ENCODE assay signal across 35 mouse cellular contexts in the genomic region with DNA sequence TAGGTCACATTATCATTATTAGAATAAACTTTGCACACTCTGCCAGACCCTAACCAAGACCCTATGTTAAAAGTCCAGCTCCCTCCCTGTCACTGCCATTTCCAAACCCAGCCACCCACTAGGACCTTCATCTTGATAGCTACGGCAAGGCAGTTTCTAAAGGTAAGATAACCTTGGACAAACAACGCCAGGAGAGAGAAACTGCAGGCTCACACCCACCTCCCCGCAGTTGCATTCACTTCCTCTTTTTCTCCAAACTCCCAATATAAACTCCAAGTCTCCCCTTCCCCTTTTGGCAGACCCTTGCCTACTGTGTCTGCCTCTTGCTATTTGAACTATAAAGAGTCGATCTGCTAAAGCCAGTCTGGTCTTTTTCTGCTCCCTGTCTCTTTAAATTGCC. TPM values are rescaled to one million over a fixed set of nuclear protein-coding genes. Genes with fewer than 3 reads are reported as not detected.
DNase-seq lines count a peak whose midpoint lies in the region; ATAC-seq and TF ChIP-seq lines count a peak whose summit lies in the region.
"Had no signal": no experiment of that assay in that cellular context is flagged by ENCODE, and none has a peak within 500 bp of the region (broad histone marks: within the 10 kb centered on the region; RNA-seq: fewer than 3 reads in every experiment).

No protein-coding gene starts in this region.

- H3K79me2 ChIP-seq in MEL (ENCODE audit: control insufficient read depth, insufficient read depth, low read length, poor library complexity): no peaks in the 10 kb centered on the region

- no peak for TF ChIP-seq POLR2A in MEL (IDR thresholded peaks at IDR 0.05; ENCODE audit: control insufficient read depth in 1 of 2, insufficient read depth in 1 of 2, low read depth in 1 of 2, low read length in 2 of 2, poor library complexity in 1 of 2)

- no peak for TF ChIP-seq CTCF in intestine, postnatal 0 days (IDR thresholded peaks at IDR 0.05; ENCODE audit: low read depth)
- no peak for TF ChIP-seq CTCF in MEL (IDR thresholded peaks at IDR 0.05 in 2 of 3, conservative IDR thresholded peaks at IDR 0.05 in 1 of 3; ENCODE audit: control insufficient read depth in 1 of 3, insufficient read depth in 1 of 3, low read depth in 2 of 3, low read length in 3 of 3, poor library complexity in 1 of 3, severe bottlenecking in 1 of 3)

- H3K36me3 ChIP-seq in intestine, embryonic 15.5 days: no peaks in the 10 kb centered on the region
- no peaks in the 10 kb centered on the region for H3K36me3 ChIP-seq in intestine, postnatal 0 days (ENCODE audit: control insufficient read depth, insufficient read depth)
- peaks cover 0 to 13% of the 10 kb centered on the region in 2 experiments; a peak in 2 of 4 replicates for H3K36me3 ChIP-seq in MEL (ENCODE audit: control insufficient read depth in 1 of 2, insufficient read depth in 2 of 2, low read length in 2 of 2)
- H3K36me3 ChIP-seq: embryonic facial prominence, embryonic 12.5 days; forebrain, embryonic 15.5 days; heart, embryonic 15.5 days; hindbrain, embryonic 15.5 days; limb, embryonic 12.5 days; liver, embryonic 13.5 days; midbrain, embryonic 12.5 days; neural tube, embryonic 12.5 days had no signal

- H3K9me3 ChIP-seq in intestine, embryonic 15.5 days: no peaks in the 10 kb centered on the region
- H3K9me3 ChIP-seq in intestine, postnatal 0 days (ENCODE audit: control insufficient read depth): no peaks in the 10 kb centered on the region
- no peaks in the 10 kb centered on the region for H3K9me3 ChIP-seq in MEL (replicated peaks; ENCODE audit: insufficient read depth, low read length)
- H3K9me3 ChIP-seq: embryonic facial prominence, embryonic 12.5 days; forebrain, embryonic 15.5 days; heart, embryonic 15.5 days; liver, embryonic 13.5 days had no signal

- H3K4me1 ChIP-seq in intestine, embryonic 15.5 days (replicated peaks): no peaks in the 10 kb centered on the region
- no peaks in the 10 kb centered on the region for H3K4me1 ChIP-seq in intestine, postnatal 0 days (replicated peaks; ENCODE audit: control insufficient read depth, insufficient read depth, low read length)
- H3K4me1 ChIP-seq in MEL (ENCODE audit: control insufficient read depth in 1 of 2, insufficient read depth in 2 of 2, low read length in 2 of 2): peaks cover 10 to 19% of the 10 kb centered on the region in 2 experiments
- H3K4me1 ChIP-seq: embryonic facial prominence, embryonic 12.5 days; forebrain, embryonic 15.5 days; heart, embryonic 15.5 days; hindbrain, embryonic 15.5 days; limb, embryonic 12.5 days; midbrain, embryonic 12.5 days; neural tube, embryonic 12.5 days had no signal

- no peaks in the 10 kb centered on the region for H3K27me3 ChIP-seq in intestine, embryonic 15.5 days (replicated peaks)
- H3K27me3 ChIP-seq in intestine, postnatal 0 days (replicated peaks; ENCODE audit: control insufficient read depth, insufficient read depth, low read length): no peaks in the 10 kb centered on the region
- no peaks in the 10 kb centered on the region for H3K27me3 ChIP-seq in MEL (ENCODE audit: control insufficient read depth in 1 of 2, insufficient read depth in 2 of 2, low read length in 2 of 2)
- H3K27me3 ChIP-seq: embryonic facial prominence, embryonic 12.5 days; forebrain, embryonic 15.5 days; heart, embryonic 15.5 days; hindbrain, embryonic 15.5 days; limb, embryonic 12.5 days; liver, embryonic 13.5 days; midbrain, embryonic 12.5 days; neural tube, embryonic 12.5 days had no signal

- TF ChIP-seq RAD21 in MEL (IDR thresholded peaks at IDR 0.05; ENCODE audit: low read depth, low read length): no peak

- H3K4me2 ChIP-seq in intestine, embryonic 15.5 days (replicated peaks): no peak overlapping the region
- H3K4me2 ChIP-seq in intestine, postnatal 0 days (replicated peaks; ENCODE audit: low read depth): no peak overlapping the region
- H3K4me2 ChIP-seq: embryonic facial prominence, embryonic 12.5 days; forebrain, embryonic 15.5 days; heart, embryonic 15.5 days; hindbrain, embryonic 15.5 days; limb, embryonic 12.5 days; liver, embryonic 13.5 days; lung, embryonic 14.5 days; midbrain, embryonic 12.5 days; neural tube, embryonic 12.5 days had no signal

- DNase-seq in MEL (ENCODE audit: low read depth, low spot score): peak; percentile 83
- DNase-seq in ovary, postnatal 10 days (ENCODE audit: low spot score): no peak
- DNase-seq: adrenal gland, postnatal 10 days; cerebellum, adult 11 months; cerebellum, adult 9-10 months; cerebellum, postnatal 36 days; embryo, embryonic 11 days; gastrocnemius, adult 2 months; gastrocnemius, postnatal 36 days; kidney, adult 9 months; kidney, postnatal 14 days; liver, embryonic 13.5 days; lung, embryonic 14.5 days; lung, postnatal 14 days; right cerebral cortex, postnatal 4 days had no signal

- WGBS in intestine, embryonic 15.5 days: 36% methylated on average over 4 of the region's 4 CpGs
- 26% methylated on average over 4 of the region's 4 CpGs for WGBS in intestine, postnatal 0 days

- H3K9ac ChIP-seq in intestine, embryonic 15.5 days: no peak overlapping the region
- no peak overlapping the region for H3K9ac ChIP-seq in intestine, postnatal 0 days (ENCODE audit: low read depth, low read length)
- 0 out of 2 replicates have a peak overlapping the region, but pooled peaks have one; percentile 19 for H3K9ac ChIP-seq in MEL (ENCODE audit: control insufficient read depth, low read depth, low read length, poor library complexity, severe bottlenecking)
- H3K9ac ChIP-seq: embryonic facial prominence, embryonic 12.5 days; forebrain, embryonic 15.5 days; heart, embryonic 15.5 days; hindbrain, embryonic 15.5 days; limb, embryonic 12.5 days; liver, embryonic 13.5 days; lung, embryonic 14.5 days; midbrain, embryonic 12.5 days; neural tube, embryonic 12.5 days had no signal

- ATAC-seq in intestine, embryonic 15.5 days: peak; percentile 60; the same call in 1 of the 2 replicates
- ATAC-seq in intestine, postnatal 0 days: no peak
- ATAC-seq in granulocyte monocyte progenitor cell, adult 5-6 weeks (replicated peaks; ENCODE audit: poor library complexity, severe bottlenecking): peak; percentile 97
- ATAC-seq in megakaryocyte progenitor cell, adult 5-6 weeks (replicated peaks; ENCODE audit: poor library complexity): peak; percentile 78
- ATAC-seq in inflammation-experienced regulatory T-cells, adult 6 months: no peak
- ATAC-seq: CD4-positive, CD25-positive, alpha-beta regulatory T cell, adult 4 months; forebrain, embryonic 15.5 days had no signal

- no peak overlapping the region for H3K4me3 ChIP-seq in intestine, embryonic 15.5 days (replicated peaks)
- H3K4me3 ChIP-seq in intestine, postnatal 0 days (ENCODE audit: low read depth, low read length): no peak overlapping the region
- H3K4me3 ChIP-seq in MEL (ENCODE audit: control insufficient read depth in 1 of 2, insufficient read depth in 1 of 2, low read depth in 2 of 2, low read length in 2 of 2): peak overlapping the region; percentile 23 to 46
- H3K4me3 ChIP-seq: embryonic facial prominence, embryonic 12.5 days; forebrain, embryonic 15.5 days; gastrocnemius, adult 2 months; heart, embryonic 15.5 days; hindbrain, embryonic 15.5 days; left cerebral cortex, adult 2 months; limb, embryonic 12.5 days; liver, embryonic 13.5 days; midbrain, embryonic 12.5 days; myocyte; neural tube, embryonic 12.5 days had no signal

- TF ChIP-seq EP300 in MEL (IDR thresholded peaks at IDR 0.05; ENCODE audit: low read depth in 1 of 2, low read length in 2 of 2): peak; percentile 67 to 89

- no peak overlapping the region for H3K27ac ChIP-seq in intestine, embryonic 15.5 days
- H3K27ac ChIP-seq in intestine, postnatal 0 days (ENCODE audit: low read depth, low read length): no peak overlapping the region
- H3K27ac ChIP-seq in MEL (ENCODE audit: control insufficient read depth, low read depth, low read length): peak overlapping the region; percentile 57
- H3K27ac ChIP-seq: embryonic facial prominence, embryonic 12.5 days; forebrain, embryonic 15.5 days; gastrocnemius, adult 2 months; heart, embryonic 15.5 days; hindbrain, embryonic 15.5 days; left cerebral cortex, adult 2 months; limb, embryonic 12.5 days; liver, embryonic 13.5 days; midbrain, embryonic 12.5 days; neural tube, embryonic 12.5 days had no signal

RNA-seq across cellular contexts. Expression of a gene that starts 28.7 kb away (rescaled TPM):
- 66.4 and 72.6 TPM in 2 replicates for polyA plus RNA-seq in intestine, embryonic 15.5 days (2015; fragmentation: Nextera tagmentation; extraction: Ambion mirVana)
- 63.3 and 65.2 TPM in 2 replicates for polyA plus RNA-seq in intestine, postnatal 0 days (2015; fragmentation: Nextera tagmentation; extraction: Ambion mirVana)
- 7.7 TPM in 2 replicates for total RNA-seq in MEL (2012; rRNA removed)
- polyA plus RNA-seq in MEL (2012; ENCODE audit: insufficient read depth in 1 of 2, insufficient read length in 2 of 2, low read depth in 1 of 2, low replicate concordance in 2 of 2, missing spikeins in 1 of 2): 1 to 10 TPM in 1 of 2 experiments, not detected in 1; 9.4 TPM
- 29.6 and 40.0 TPM in 2 replicates for total RNA-seq in granulocyte monocyte progenitor cell, adult 5-6 weeks (2014; fragmentation: Nextera tagmentation)
- 43.1 and 46.4 TPM in 2 replicates for total RNA-seq in granulocyte monocyte progenitor cell, adult 5-6 weeks (2017)
- total RNA-seq in megakaryocyte progenitor cell, adult 5-6 weeks (2015): 39.5 and 43.0 TPM in 2 replicates
- 57.3 and 60.1 TPM in 2 replicates for total RNA-seq in megakaryocyte progenitor cell, adult 5-6 weeks (2017)
- polyA plus RNA-seq in inflammation-experienced regulatory T-cells, adult 6 months (2017; shearing (Covaris generic)): 10 to 100 TPM; 20.2 to 36.2 (median 30.8) TPM

RNA-seq across cellular contexts. Expression of a gene that starts 29.3 kb away (rescaled TPM):
- polyA plus RNA-seq in intestine, embryonic 15.5 days (2015; fragmentation: Nextera tagmentation; extraction: Ambion mirVana): not detected in 2 replicates
- not detected in 2 replicates for polyA plus RNA-seq in intestine, postnatal 0 days (2015; fragmentation: Nextera tagmentation; extraction: Ambion mirVana)
- total RNA-seq in MEL (2012; rRNA removed): 0.58 TPM in 1 of 2 replicates, not detected in the other
- polyA plus RNA-seq in MEL (2012; ENCODE audit: insufficient read depth in 1 of 2, insufficient read length in 2 of 2, low read depth in 1 of 2, low replicate concordance in 2 of 2, missing spikeins in 1 of 2): not detected
- total RNA-seq in granulocyte monocyte progenitor cell, adult 5-6 weeks (2014; fragmentation: Nextera tagmentation): not detected in 2 replicates
- not detected in 2 replicates for total RNA-seq in granulocyte monocyte progenitor cell, adult 5-6 weeks (2017)
- total RNA-seq in megakaryocyte progenitor cell, adult 5-6 weeks (2015): not detected in 2 replicates
- not detected in 2 replicates for total RNA-seq in megakaryocyte progenitor cell, adult 5-6 weeks (2017)
- polyA plus RNA-seq in inflammation-experienced regulatory T-cells, adult 6 months (2017; shearing (Covaris generic)): not detected
- total RNA-seq: adrenal gland, postnatal 10 days; gastrocnemius, adult 2 months; gastrocnemius, postnatal 36 days; heart, postnatal 25 days; layer of hippocampus, postnatal 14 days; left cerebral cortex, adult 2 months; left cerebral cortex, postnatal 25 days; midbrain, postnatal 0 days had no signal
- polyA plus RNA-seq: CD4-positive, CD25-positive, alpha-beta regulatory T cell, adult 4 months; embryonic facial prominence, embryonic 12.5 days; forebrain, embryonic 15.5 days; heart, embryonic 15.5 days; hindbrain, embryonic 15.5 days; intestine, embryonic 14.5 days; limb, embryonic 12.5 days; liver, embryonic 13.5 days; lung, embryonic 14.5 days; midbrain, embryonic 12.5 days; midbrain, postnatal 0 days; neural tube, embryonic 12.5 days had no signal

RNA-seq across cellular contexts. Expression of a gene that starts 57.1 kb away (rescaled TPM):
- 66.0 and 72.3 TPM in 2 replicates for polyA plus RNA-seq in intestine, embryonic 15.5 days (2015; fragmentation: Nextera tagmentation; extraction: Ambion mirVana)
- 57.8 and 59.2 TPM in 2 replicates for polyA plus RNA-seq in intestine, postnatal 0 days (2015; fragmentation: Nextera tagmentation; extraction: Ambion mirVana)
- total RNA-seq in MEL (2012; rRNA removed): 16.9 and 18.0 TPM in 2 replicates
- 10 to 100 TPM in 1 of 2 experiments, not detected in 1; 26.8 TPM for polyA plus RNA-seq in MEL (2012; ENCODE audit: insufficient read depth in 1 of 2, insufficient read length in 2 of 2, low read depth in 1 of 2, low replicate concordance in 2 of 2, missing spikeins in 1 of 2)
- total RNA-seq in granulocyte monocyte progenitor cell, adult 5-6 weeks (2014; fragmentation: Nextera tagmentation): 52.2 and 95.7 TPM in 2 replicates
- total RNA-seq in granulocyte monocyte progenitor cell, adult 5-6 weeks (2017): 59.9 and 65.7 TPM in 2 replicates
- 42.0 and 51.5 TPM in 2 replicates for total RNA-seq in megakaryocyte progenitor cell, adult 5-6 weeks (2015)
- total RNA-seq in megakaryocyte progenitor cell, adult 5-6 weeks (2017): 60.3 and 60.7 TPM in 2 replicates
- polyA plus RNA-seq in inflammation-experienced regulatory T-cells, adult 6 months (2017; shearing (Covaris generic)): 10 to 100 TPM; 43.4 to 59.2 (median 56.3) TPM

Comparison
In these comparisons a context has a peak if more than half of its experiments do, and no peak if none do; other contexts are left out.
1. ATAC-seq: peak in intestine, embryonic 15.5 days (single experiment), granulocyte monocyte progenitor cell, adult 5-6 weeks (single experiment) and megakaryocyte progenitor cell, adult 5-6 weeks (single experiment); none in intestine, postnatal 0 days (single experiment) and inflammation-experienced regulatory T-cells, adult 6 months (single experiment).
2. H3K4me3 ChIP-seq: peak in MEL (2 of 2); none in intestine, embryonic 15.5 days (single experiment) and intestine, postnatal 0 days (single experiment).